Mouse (Mus musculus) limb, embryonic 10.5 days (tissue): Measurements from ENCODE around the gene Rnf213. TPM values are rescaled to one million over a fixed set of nuclear protein-coding genes. Genes with fewer than 3 reads are reported as not detected.
"Not testable (repeated sequence)": the region's sequence is repeated elsewhere in the genome, so short reads cannot be mapped to it uniquely, and the experiment has no call there.

Experiments used
- DNase-seq: peaks from one replicate; pipeline ENCODE4 v3.0.0-alpha.2; 2017; ENCODE audit warnings: low spot score
- H3K27ac ChIP-seq: fragments of 300-500 bp; sonication (generic); 2 replicates; pipeline ENCODE4 v1.5.1; 2016; ENCODE audit warnings: mild to moderate bottlenecking
- H3K27me3 ChIP-seq: fragments of 300-500 bp; sonication (generic); 2 replicates; pipeline ENCODE4 v1.6.1; 2016; ENCODE audit warnings: low read depth, mild to moderate bottlenecking; ENCODE audit not compliant: poor library complexity, severe bottlenecking
- H3K36me3 ChIP-seq: fragments of 300-500 bp; sonication (generic); 2 replicates; pipeline ENCODE4 v1.6.1; 2016; ENCODE audit warnings: mild to moderate bottlenecking, moderate library complexity
- H3K4me1 ChIP-seq: fragments of 300-500 bp; sonication (generic); 2 replicates; pipeline ENCODE4 v1.6.1; 2016
- H3K4me3 ChIP-seq: fragments of 300-500 bp; sonication (generic); 2 replicates; pipeline ENCODE4 v1.5.1; 2016; ENCODE audit warnings: mild to moderate bottlenecking, moderate library complexity
- H3K9me3 ChIP-seq: fragments of 300-500 bp; sonication (generic); replicated peaks from 2 replicates; pipeline ENCODE4 v1.6.1; 2016; ENCODE audit warnings: mild to moderate bottlenecking
- WGBS: fragments of 180-500 bp; shearing (Covaris S2); methylation state at CpG from one replicate; pipeline ENCODE4 v1.1.7; 2016; 5-methylcytosine and 5-hydroxymethylcytosine counted together
- polyA plus RNA-seq: library from polyadenylated mRNA; unstranded; fragments of >200 nt; fragmentation: Nextera tagmentation; extraction: Ambion mirVana; gene quantifications from 2 replicates; pipeline ENCODE4 v1.2.1, GENCODE M21; 2016

The Rnf213 gene
- polyA plus RNA-seq, 1 experiment from 2014 or later = 2.4 TPM

DNA sequence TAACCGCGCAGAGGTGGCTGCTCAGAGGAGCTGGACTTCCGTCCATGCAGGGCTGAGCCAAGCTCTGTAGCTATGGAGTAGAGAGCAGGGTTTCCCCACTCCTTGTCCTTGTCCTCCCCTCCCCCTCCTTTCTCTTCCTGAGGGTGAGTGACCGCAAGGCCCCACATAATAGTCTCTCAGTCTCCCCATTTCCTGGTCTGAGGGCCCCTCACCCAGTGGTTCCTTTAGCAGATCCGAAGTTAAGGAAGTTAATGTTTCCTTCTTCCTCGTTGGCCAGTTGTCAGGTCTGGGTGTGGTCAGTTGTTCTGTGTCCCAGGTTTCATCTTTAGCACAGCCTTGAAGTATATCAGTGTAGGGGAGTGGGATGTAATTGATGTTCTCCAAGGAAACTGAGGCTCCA is 17.5 kb upstream of the Rnf213 start:
- Histone ChIP-seq H3K27ac (no peak overlapping the region), H3K9me3 (no peaks in the 10 kb centered on the region), H3K36me3 (peaks cover 43% of the 10 kb centered on the region), H3K27me3 (no peaks in the 10 kb centered on the region), H3K4me3 (no peak overlapping the region), H3K4me1 (peaks cover 11% of the 10 kb centered on the region)
- 85% methylated on average over 6 of the region's 6 CpGs for WGBS
- no peak for DNase-seq

DNA sequence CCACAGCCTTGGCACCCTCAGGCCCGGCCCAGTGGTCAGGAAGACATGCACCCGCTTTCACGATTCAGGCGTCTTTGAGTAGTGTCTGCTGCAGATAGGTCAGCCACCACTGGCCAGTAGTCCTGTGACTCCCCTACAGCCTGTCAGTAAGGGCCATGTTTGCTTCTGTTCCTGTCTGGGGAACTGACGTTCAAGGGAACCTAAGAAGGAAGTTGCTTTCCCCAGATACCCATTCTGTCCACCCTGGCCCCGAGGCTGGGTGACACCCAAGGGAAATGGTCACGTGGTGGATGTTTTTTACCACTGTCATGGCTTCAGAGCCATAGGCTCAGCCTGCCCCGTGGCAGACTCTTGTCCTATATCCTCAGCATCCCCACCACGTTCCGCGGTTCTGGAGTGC is 15.6 kb upstream of the Rnf213 start:
- H3K4me1 ChIP-seq = peaks cover 11% of the 10 kb centered on the region
- no peak overlapping the region for H3K27ac ChIP-seq
- no peaks in the 10 kb centered on the region for H3K27me3 ChIP-seq
- H3K36me3 ChIP-seq = peaks cover 50% of the 10 kb centered on the region
- whole genome bisulfite sequencing = 92% methylated on average over 11 of the region's 11 CpGs
- H3K9me3 ChIP-seq = no peaks in the 10 kb centered on the region
- no peak overlapping the region for H3K4me3 ChIP-seq
- DNase-seq = no peak

DNA sequence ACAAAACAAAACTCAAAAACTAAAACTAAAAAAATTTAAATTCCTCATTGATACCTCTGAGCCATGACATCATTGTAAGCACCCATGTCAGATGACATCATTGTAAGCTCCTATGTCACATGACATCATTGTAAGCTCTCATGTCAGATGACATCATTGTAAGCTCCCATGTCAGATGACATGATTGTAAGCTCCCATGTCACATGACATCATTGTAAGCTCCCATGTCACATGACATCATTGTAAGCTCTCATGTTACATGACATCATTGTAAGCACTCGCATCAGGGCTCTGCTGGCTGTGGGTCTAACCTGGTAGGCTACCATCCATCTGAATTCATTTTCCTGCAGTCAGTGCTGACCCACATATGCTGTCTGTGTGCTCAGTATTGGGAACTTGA is 14.3 kb upstream of the Rnf213 start:
- DNase-seq = no peak
- Histone ChIP-seq H3K4me1 (peaks cover 10% of the 10 kb centered on the region), H3K36me3 (peaks cover 50% of the 10 kb centered on the region), H3K4me3 (no peak overlapping the region), H3K9me3 (no peaks in the 10 kb centered on the region), H3K27ac (no peak overlapping the region), H3K27me3 (no peaks in the 10 kb centered on the region)
- 98% methylated on average over 1 of the region's 1 CpGs for WGBS

DNA sequence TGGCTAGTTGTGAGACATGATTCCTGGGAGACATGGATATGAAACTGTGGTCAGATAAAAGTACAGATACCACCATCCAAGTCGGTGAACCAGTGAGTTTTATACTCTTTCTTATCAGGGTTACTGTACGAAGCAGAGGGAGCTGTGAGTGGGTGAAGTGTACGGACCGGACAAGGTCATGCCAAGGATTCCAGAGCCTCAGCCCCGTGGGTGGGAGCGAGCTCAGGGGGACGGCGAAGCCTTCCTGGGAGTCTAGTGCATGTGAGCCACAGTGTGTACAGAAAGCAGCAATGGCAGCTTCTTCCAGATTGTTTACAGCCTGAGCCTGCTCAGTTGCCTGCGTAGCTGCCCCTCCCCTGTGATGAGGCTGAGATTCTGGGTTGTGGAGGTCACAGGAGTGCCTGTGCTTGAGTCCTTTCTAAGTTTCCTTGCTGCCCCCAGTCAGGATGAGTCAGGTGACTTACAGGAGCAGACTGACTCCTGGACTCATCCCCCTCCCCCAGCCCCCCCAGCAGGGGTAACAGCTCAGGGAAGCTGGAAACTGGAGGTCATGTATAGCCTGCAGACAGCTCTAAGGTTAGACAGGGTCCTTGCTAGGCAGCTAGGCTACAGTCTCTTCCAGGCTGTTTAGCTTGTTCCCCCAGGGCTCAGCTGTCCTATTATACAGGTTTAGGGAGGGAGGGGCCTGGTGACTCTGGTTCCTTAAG is 11.1 kb upstream of the Rnf213 start:
- H3K4me1 ChIP-seq = no peaks in the 10 kb centered on the region
- no peak overlapping the region for H3K27ac ChIP-seq
- H3K4me3 ChIP-seq = no peak overlapping the region
- no peaks in the 10 kb centered on the region for H3K9me3 ChIP-seq
- H3K27me3 ChIP-seq = no peaks in the 10 kb centered on the region
- no peak for DNase-seq
- peaks cover 44% of the 10 kb centered on the region for H3K36me3 ChIP-seq
- WGBS = 82% methylated on average over 9 of the region's 9 CpGs

DNA sequence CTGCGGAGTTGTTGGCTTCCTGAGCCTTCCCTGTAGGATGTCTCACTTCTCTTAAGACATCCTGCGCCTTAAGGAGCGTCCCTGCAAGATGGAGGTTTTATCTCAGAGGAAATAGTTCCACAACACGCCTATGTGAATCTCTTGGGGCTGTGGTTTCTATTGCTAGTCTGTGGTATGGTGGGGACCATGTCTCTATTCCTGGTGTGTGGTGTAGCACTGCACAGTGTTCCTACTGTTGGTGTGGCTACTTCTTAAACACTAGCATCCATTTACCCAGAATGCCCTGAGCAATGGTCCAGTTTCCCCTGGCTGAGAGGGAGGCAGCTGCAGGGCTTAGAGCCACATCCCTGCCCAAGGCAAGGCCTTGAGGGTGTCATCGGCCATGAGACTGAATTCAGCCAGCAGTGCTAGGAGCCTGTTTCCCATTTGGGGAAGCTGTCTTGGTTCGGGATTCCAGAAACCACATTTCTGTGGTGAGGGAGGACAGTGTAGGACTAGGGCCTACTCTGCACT is 10.5 kb upstream of the Rnf213 start:
- peaks cover 37% of the 10 kb centered on the region for H3K36me3 ChIP-seq
- WGBS = 80% methylated on average over 6 of the region's 6 CpGs
- H3K27ac ChIP-seq = no peak overlapping the region
- H3K4me3 ChIP-seq = no peak overlapping the region
- DNase-seq = no peak
- H3K27me3 ChIP-seq = peaks cover 5% of the 10 kb centered on the region; the same call in 1 of the 2 replicates
- H3K9me3 ChIP-seq = no peaks in the 10 kb centered on the region
- H3K4me1 ChIP-seq = no peaks in the 10 kb centered on the region

DNA sequence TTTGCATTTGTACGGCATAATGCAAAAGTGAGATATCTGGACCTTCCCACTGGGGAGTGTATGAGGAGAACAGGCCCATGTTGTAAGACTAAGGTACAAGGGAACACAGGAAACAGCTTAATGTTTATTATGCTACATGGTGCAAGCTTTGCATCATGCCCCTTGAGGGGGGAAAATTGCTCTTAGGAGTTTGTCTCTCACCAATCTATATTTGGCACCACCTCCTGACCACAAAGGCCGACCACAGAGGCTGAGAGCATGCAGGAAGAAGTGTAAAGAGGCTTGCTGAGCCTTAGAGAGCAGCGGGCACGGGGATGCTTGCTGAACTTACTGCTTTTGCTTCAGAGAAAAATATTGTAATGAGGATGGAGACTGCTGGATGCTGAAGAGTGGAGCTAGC is 8.0 kb upstream of the Rnf213 start:
- Histone ChIP-seq H3K9me3 (no peaks in the 10 kb centered on the region), H3K36me3 (peaks cover 12% of the 10 kb centered on the region), H3K4me3 (no peak overlapping the region), H3K27me3 (peaks cover 30% of the 10 kb centered on the region), H3K27ac (no peak overlapping the region), H3K4me1 (peaks cover 6% of the 10 kb centered on the region)
- 92% methylated on average over 4 of the region's 4 CpGs for WGBS
- DNase-seq = no peak

DNA sequence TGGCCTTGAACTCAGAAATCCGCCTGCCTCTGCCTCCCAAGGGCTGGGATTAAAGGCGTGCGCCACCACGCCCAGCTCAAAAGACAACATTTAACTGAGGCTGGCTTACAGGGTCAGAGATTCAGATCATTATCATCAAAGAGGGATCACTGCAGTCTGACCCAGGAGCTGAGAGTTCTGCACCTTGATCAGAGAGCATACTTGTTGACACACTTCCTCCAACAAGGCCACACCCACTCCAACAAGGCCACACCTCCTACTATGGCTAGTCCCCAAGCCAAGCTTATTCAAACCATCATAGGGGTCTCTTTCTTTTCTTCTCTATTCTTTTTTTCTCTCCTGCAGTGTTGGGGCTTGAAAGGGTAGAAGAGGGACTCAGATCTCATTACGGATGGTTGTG is 6.6 kb upstream of the Rnf213 start:
- Histone ChIP-seq H3K4me1 (peaks cover 19% of the 10 kb centered on the region), H3K36me3 (0 out of 2 replicates have a peak, but pooled peaks cover 6% of the 10 kb centered on the region), H3K4me3 (no peak overlapping the region), H3K9me3 (no peaks in the 10 kb centered on the region), H3K27ac (no peak overlapping the region), H3K27me3 (peaks cover 44% of the 10 kb centered on the region)
- no peak for DNase-seq
- WGBS = 91% methylated on average over 5 of the region's 5 CpGs

DNA sequence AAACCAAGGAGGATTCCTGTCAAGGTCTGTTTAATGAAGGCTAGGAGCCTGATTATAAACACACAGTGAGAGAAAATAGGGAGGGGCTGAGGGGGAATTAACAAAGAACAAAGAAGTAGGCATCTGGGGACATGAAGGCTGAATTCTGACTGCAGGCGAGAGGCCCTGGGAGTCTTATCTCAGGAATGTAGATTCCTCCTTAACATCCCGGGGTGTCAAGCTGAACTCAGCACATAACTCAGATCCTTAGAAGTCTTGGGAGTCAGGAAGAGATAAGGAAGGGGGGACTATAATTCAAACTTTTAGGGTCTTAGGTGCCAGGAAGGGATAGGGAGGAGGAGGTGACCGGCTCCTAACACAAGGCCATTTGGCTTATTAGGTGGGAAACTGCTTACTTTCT is 5.6 kb upstream of the Rnf213 start:
- H3K27ac ChIP-seq, H3K36me3 ChIP-seq, DNase-seq, H3K4me3 ChIP-seq, H3K9me3 ChIP-seq: not testable (repeated sequence)
- 8% methylated on average over 3 of the region's 3 CpGs for WGBS
- Histone ChIP-seq H3K4me1 (peaks cover 25% of the 10 kb centered on the region), H3K27me3 (peaks cover 54% of the 10 kb centered on the region)

DNA sequence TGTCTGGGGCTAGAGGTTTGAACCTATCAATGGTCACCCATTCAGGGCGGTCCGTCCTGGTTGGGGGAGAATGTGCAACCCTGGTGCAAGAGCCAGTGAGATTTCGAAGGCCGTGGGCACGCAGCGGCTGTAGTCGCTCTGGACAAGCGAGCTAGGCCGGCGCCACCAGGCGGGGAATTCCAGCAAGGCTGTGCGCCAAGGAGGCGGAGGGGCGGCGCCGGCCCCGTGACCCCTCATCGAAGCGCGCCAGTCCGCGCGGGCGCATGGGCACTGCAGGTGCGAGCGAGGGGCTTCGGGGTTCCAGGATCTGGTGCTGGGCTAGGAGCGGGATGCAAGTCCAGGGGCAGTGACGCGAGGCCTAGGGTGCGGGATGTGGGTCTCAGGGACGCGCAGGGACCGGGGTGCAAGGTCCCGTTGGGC is 3.0 kb upstream of the Rnf213 start:
- Histone ChIP-seq H3K27me3 (peaks cover 73% of the 10 kb centered on the region), H3K4me3 (peak overlapping the region; percentile 67), H3K4me1 (peaks cover 42% of the 10 kb centered on the region), H3K27ac (peak overlapping the region; percentile 76), H3K9me3 (no peaks in the 10 kb centered on the region), H3K36me3 (no peaks in the 10 kb centered on the region)
- DNase-seq = peak; percentile 87
- under 1% methylated on average over 35 of the region's 35 CpGs for WGBS

DNA sequence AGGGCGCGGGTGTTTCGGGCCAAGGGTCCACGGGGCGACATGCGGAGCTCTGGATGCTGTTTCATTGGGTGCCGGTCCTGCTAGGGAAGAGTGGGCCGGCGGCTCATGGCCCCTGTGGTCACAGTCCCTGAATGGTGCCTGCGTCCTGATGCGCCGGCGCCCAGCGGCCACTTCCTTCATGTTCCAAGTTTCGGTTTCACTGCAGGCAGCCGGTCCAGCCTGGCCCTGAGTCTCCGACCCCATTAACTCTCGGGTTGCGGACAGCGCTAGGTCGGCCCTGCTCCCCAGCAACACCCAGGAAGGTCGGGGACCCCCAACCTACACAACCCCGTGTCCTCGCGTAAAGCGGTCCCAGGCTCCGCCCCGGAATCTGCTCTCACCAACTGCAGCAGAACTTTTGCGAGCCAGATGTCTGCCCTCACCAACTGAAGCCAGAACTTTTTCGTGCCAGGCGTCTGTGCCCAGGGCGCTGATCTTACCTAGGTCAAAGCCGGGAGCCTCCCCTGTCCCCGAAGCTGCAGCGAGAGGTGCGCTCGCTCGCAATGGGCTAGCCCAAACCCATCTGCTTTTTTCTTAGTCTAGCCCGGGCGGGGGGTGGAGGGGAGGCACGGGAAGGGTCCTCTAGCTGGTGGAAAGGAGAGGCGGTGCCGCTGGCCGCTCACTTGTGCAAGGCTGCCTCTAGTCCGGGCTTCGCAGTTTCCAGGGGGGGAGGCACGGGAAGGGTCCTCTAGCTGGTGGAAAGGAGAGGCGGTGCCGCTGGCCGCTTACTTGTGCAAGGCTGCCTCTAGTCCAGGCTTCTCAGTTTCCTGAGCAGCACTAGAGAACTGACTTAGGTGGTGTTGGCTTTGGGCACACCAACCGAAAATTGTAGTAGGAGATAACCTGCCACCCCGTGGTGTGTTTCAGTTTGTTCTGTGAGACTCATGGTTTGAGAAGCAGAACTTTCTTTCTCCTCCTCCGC is 2.3 kb upstream of the Rnf213 start:
- H3K27me3 ChIP-seq = peaks cover 80% of the 10 kb centered on the region
- 2% methylated on average over 53 of the region's 53 CpGs for WGBS
- no peaks in the 10 kb centered on the region for H3K36me3 ChIP-seq
- no peaks in the 10 kb centered on the region for H3K9me3 ChIP-seq
- H3K4me3 ChIP-seq = peak overlapping the region; percentile 67
- peak; percentile 69 for DNase-seq
- peak overlapping the region; percentile 76 for H3K27ac ChIP-seq
- peaks cover 42% of the 10 kb centered on the region for H3K4me1 ChIP-seq

DNA sequence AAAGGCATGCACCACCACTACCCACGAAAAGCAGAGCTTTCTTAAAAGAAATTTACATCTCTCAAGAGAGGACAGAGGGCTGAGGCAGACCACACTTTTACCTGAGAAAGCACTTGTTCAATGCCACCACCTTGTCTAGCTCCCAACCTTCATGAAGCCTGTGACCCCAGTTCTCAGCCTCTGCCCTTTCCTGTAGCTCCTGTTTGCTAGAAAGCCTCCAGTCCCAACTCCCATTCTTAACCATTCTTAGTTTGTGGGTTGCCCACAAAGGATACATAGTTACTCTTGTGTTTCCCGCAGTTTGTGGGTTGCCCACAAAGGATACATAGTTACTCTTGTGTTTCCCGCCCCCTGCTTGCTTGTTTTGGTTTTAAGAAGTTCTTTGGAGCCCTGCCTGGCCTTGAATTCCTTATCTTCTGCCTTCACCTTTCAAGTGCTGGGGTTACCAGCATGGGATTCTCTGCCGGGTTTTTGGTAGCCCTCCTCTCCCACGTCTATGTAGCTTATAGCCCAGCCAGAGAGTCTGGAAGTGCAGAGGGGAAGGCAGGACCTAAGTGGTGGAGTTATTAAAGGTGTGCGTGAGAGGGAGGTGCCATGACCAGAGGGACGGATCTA is 1.4 kb upstream of the Rnf213 start:
- Histone ChIP-seq H3K27ac (no peak overlapping the region), H3K36me3 (no peaks in the 10 kb centered on the region), H3K9me3 (no peaks in the 10 kb centered on the region), H3K4me1 (peaks cover 42% of the 10 kb centered on the region), H3K27me3 (peaks cover 89% of the 10 kb centered on the region), H3K4me3 (peak overlapping the region; percentile 60)
- WGBS = 35% methylated on average over 7 of the region's 7 CpGs
- no peak for DNase-seq

DNA sequence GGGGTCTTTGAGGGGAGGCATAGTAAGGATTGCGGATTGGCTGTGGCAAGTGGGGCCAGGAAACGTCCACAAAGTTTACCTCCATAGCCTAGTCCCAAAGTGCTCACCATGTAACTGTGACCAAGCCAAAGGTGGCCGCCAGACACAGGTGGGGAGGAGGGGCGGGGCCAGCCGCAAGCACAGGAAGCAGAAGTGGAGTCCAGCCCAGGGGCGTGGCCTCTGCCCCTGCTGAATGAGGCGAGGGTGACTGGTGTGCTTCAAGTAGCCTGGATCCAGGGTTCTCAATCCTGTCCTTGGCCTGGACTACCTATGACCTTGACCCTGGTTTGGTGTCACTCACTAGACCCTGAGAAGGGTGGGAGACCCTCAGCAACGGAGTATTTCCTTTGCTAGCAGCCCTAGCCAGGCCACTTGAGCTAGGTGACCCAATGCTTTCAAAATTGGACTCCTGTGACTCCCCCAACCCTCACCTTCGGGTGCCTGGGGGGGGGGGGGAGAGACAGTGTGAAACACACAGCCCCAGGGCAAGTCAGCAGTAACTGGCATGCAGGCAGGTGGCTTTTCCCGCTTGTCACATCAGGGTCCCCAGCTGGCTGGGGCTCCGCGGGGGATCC is 792 bp upstream of the Rnf213 start:
- Histone ChIP-seq H3K36me3 (no peaks in the 10 kb centered on the region), H3K9me3 (no peaks in the 10 kb centered on the region), H3K27me3 (peaks cover 90% of the 10 kb centered on the region), H3K27ac (peak overlapping the region; percentile 70; the same call in 1 of the 2 replicates), H3K4me3 (peak overlapping the region; percentile 60), H3K4me1 (peaks cover 42% of the 10 kb centered on the region)
- 9% methylated on average over 12 of the region's 12 CpGs for WGBS
- DNase-seq = peak; percentile 61
